In the genomic region with DNA sequence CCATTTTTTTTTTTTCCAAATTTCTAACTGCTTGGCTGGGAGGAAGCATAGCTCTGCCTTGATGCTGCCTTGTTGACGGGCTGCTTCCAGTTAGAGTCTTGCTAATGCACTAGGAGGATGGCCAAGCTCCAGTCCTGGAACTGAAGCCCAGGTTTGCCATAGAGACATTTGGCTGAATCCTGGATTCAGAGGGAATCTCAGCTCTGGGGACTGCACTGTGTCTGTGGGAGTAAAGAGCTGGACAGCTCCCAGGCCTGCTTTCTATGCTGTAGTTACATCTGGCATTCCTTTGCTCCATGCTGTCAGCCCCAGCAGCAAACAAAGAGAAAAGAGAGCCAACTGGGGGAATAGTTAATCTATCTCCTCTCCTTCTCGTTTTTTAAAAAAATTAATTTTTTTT, we compare ENCODE assay signal across 8 mouse cellular contexts.
A peak's percentile ranks its signal among the peaks of the same experiment; 100 is the strongest.
DNase-seq lines count a peak whose midpoint lies in the region; ATAC-seq and TF ChIP-seq lines count a peak whose summit lies in the region.

No protein-coding gene starts in this region.

- TF ChIP-seq CTCF in kidney, postnatal 0 days (IDR thresholded peaks at IDR 0.05; ENCODE audit: low read depth) = no peak

- H3K4me1 ChIP-seq in kidney, postnatal 0 days (replicated peaks; ENCODE audit: insufficient read depth, low read length) = no peaks in the 10 kb centered on the region
- H3K4me1 ChIP-seq in embryonic facial prominence, embryonic 10.5 days = no peaks in the 10 kb centered on the region
- no peaks in the 10 kb centered on the region for H3K4me1 ChIP-seq in intestine, embryonic 16.5 days (ENCODE audit: control insufficient read depth, insufficient read depth, low read length)
- peaks cover 20% of the 10 kb centered on the region for H3K4me1 ChIP-seq in midbrain, embryonic 16.5 days (ENCODE audit: control insufficient read depth, insufficient read depth, low read length)

- H3K36me3 ChIP-seq in kidney, postnatal 0 days (ENCODE audit: insufficient read depth, low read length) = no peaks in the 10 kb centered on the region
- no peaks in the 10 kb centered on the region for H3K36me3 ChIP-seq in embryonic facial prominence, embryonic 10.5 days (replicated peaks)
- H3K36me3 ChIP-seq in intestine, embryonic 16.5 days (ENCODE audit: control insufficient read depth, insufficient read depth, low read length) = no peaks in the 10 kb centered on the region
- H3K36me3 ChIP-seq in midbrain, embryonic 16.5 days (ENCODE audit: control insufficient read depth, insufficient read depth, low read length) = no peaks in the 10 kb centered on the region

- no peak overlapping the region for H3K9ac ChIP-seq in kidney, postnatal 0 days (ENCODE audit: low read depth, low read length)
- no peak overlapping the region for H3K9ac ChIP-seq in intestine, embryonic 16.5 days (ENCODE audit: low read depth, low read length)
- H3K9ac ChIP-seq in midbrain, embryonic 16.5 days (ENCODE audit: low read depth, low read length) = peak overlapping the region; percentile 43; the same call in 1 of the 2 replicates

- H3K27me3 ChIP-seq in kidney, postnatal 0 days (ENCODE audit: insufficient read depth, low read length) = no peaks in the 10 kb centered on the region
- no peaks in the 10 kb centered on the region for H3K27me3 ChIP-seq in embryonic facial prominence, embryonic 10.5 days (replicated peaks; ENCODE audit: low read depth, poor library complexity, severe bottlenecking)
- H3K27me3 ChIP-seq in intestine, embryonic 16.5 days (replicated peaks; ENCODE audit: control insufficient read depth, insufficient read depth, low read length) = no peaks in the 10 kb centered on the region
- no peaks in the 10 kb centered on the region for H3K27me3 ChIP-seq in midbrain, embryonic 16.5 days (ENCODE audit: control insufficient read depth, insufficient read depth, low read depth, low read length)

- 28% methylated on average over 2 of the region's 2 CpGs for WGBS in kidney, postnatal 0 days
- WGBS in embryonic facial prominence, embryonic 10.5 days = 52% methylated on average over 2 of the region's 2 CpGs
- WGBS in intestine, embryonic 16.5 days = 26% methylated on average over 2 of the region's 2 CpGs
- 20% methylated on average over 2 of the region's 2 CpGs for WGBS in midbrain, embryonic 16.5 days

- H3K4me3 ChIP-seq in kidney, postnatal 0 days (replicated peaks; ENCODE audit: low read depth, low read length) = no peak overlapping the region
- H3K4me3 ChIP-seq in embryonic facial prominence, embryonic 10.5 days = no peak overlapping the region
- no peak overlapping the region for H3K4me3 ChIP-seq in intestine, embryonic 16.5 days (ENCODE audit: low read length)
- no peak overlapping the region for H3K4me3 ChIP-seq in midbrain, embryonic 16.5 days (ENCODE audit: low read depth, low read length)

- ATAC-seq in kidney, postnatal 0 days (replicated peaks; ENCODE audit: low FRiP score, low read depth) = no peak
- ATAC-seq in intestine, embryonic 16.5 days = peak; percentile 76
- peak; percentile 71 for ATAC-seq in midbrain, embryonic 16.5 days

- DNase-seq in kidney, postnatal 0 days (ENCODE audit: low spot score) = peak; percentile 82
- no peak for DNase-seq in kidney, adult 9 months
- DNase-seq in embryonic facial prominence, embryonic 10.5 days (ENCODE audit: low spot score) = peak; percentile 40
- no peak for DNase-seq in spleen, postnatal 14 days (ENCODE audit: low spot score in 2 of 2)
- no peak for DNase-seq in thymus, postnatal 14 days
- DNase-seq in adrenal gland, adult 8-10 months = no peak

- H3K27ac ChIP-seq in kidney, postnatal 0 days = no peak overlapping the region
- H3K27ac ChIP-seq in embryonic facial prominence, embryonic 10.5 days (replicated peaks) = no peak overlapping the region
- H3K27ac ChIP-seq in intestine, embryonic 16.5 days (ENCODE audit: low read length) = no peak overlapping the region
- H3K27ac ChIP-seq in midbrain, embryonic 16.5 days (ENCODE audit: low read length) = peak overlapping the region; percentile 83

- no peaks in the 10 kb centered on the region for H3K9me3 ChIP-seq in kidney, postnatal 0 days (replicated peaks; ENCODE audit: low read length)
- H3K9me3 ChIP-seq in embryonic facial prominence, embryonic 10.5 days = no peaks in the 10 kb centered on the region
- no peaks in the 10 kb centered on the region for H3K9me3 ChIP-seq in intestine, embryonic 16.5 days (ENCODE audit: control insufficient read depth, low read length)
- H3K9me3 ChIP-seq in midbrain, embryonic 16.5 days (replicated peaks; ENCODE audit: control insufficient read depth, low read length, poor library complexity, severe bottlenecking) = no peaks in the 10 kb centered on the region

- no peak overlapping the region for H3K4me2 ChIP-seq in kidney, postnatal 0 days (ENCODE audit: low read length)
- H3K4me2 ChIP-seq in intestine, embryonic 16.5 days (ENCODE audit: low read depth, low read length) = no peak overlapping the region
- H3K4me2 ChIP-seq in midbrain, embryonic 16.5 days (ENCODE audit: low read length) = peak overlapping the region; percentile 37

Comparison
In these comparisons a context has a peak if more than half of its experiments do, and no peak if none do; other contexts are left out.
1. DNase-seq: peak in kidney, postnatal 0 days (single experiment) and embryonic facial prominence, embryonic 10.5 days (single experiment); none in kidney, adult 9 months (single experiment), spleen, postnatal 14 days (0 of 2), thymus, postnatal 14 days (single experiment) and adrenal gland, adult 8-10 months (single experiment).